Mouse (Mus musculus) hindbrain, embryonic 13.5 days (tissue): ENCODE results near the gene Nbas. TPM values are rescaled to one million over a fixed set of nuclear protein-coding genes. Genes with fewer than 3 reads are reported as not detected.
A peak's percentile ranks its signal among the peaks of the same experiment; 100 is the strongest.

Experiments used
- ATAC-seq: fragments of 200-750 bp; cut with Nextera tagmentation; 2 replicates; pipeline ENCODE4 v1.8.0; 2017; ENCODE audit warnings: moderate TSS enrichment; ENCODE audit not compliant: low FRiP score
- H3K27ac ChIP-seq: fragments of 300-500 bp; sonication (generic); 2 replicates; pipeline ENCODE4 v1.5.1; 2015; ENCODE audit warnings: inconsistent platforms, mild to moderate bottlenecking, moderate library complexity
- H3K27me3 ChIP-seq: fragments of 300-500 bp; sonication (generic); 2 replicates; pipeline ENCODE4 v1.6.1; 2015; ENCODE audit warnings: mild to moderate bottlenecking, inconsistent platforms
- H3K36me3 ChIP-seq: fragments of 300-500 bp; sonication (generic); 2 replicates; pipeline ENCODE4 v1.6.1; 2015; ENCODE audit warnings: mild to moderate bottlenecking, inconsistent platforms
- H3K4me1 ChIP-seq: fragments of 300-500 bp; sonication (generic); replicated peaks from 2 replicates; pipeline ENCODE4 v1.6.1; 2015; ENCODE audit warnings: inconsistent platforms
- H3K4me2 ChIP-seq: fragments of 300-500 bp; sonication (generic); 2 replicates; pipeline ENCODE4 v1.6.1; 2015; ENCODE audit warnings: inconsistent platforms, mild to moderate bottlenecking, moderate library complexity
- H3K4me3 ChIP-seq: fragments of 300-500 bp; sonication (generic); 2 replicates; pipeline ENCODE4 v1.5.1; 2015; ENCODE audit warnings: mild to moderate bottlenecking, inconsistent platforms
- H3K9ac ChIP-seq: fragments of 300-500 bp; sonication (generic); 2 replicates; pipeline ENCODE4 v1.6.1; 2015; ENCODE audit warnings: mild to moderate bottlenecking, inconsistent platforms
- H3K9me3 ChIP-seq: fragments of 300-500 bp; sonication (generic); 2 replicates; pipeline ENCODE4 v1.6.1; 2016; ENCODE audit warnings: inconsistent platforms
- WGBS: fragments of 180-500 bp; shearing (Covaris S2); methylation state at CpG from one replicate; pipeline ENCODE4 v1.1.7; 2015; 5-methylcytosine and 5-hydroxymethylcytosine counted together
- polyA plus RNA-seq: library from polyadenylated mRNA; unstranded; fragments of >200 nt; fragmentation: Nextera tagmentation; extraction: Ambion mirVana; gene quantifications from 2 replicates; pipeline ENCODE4 v1.2.1, GENCODE M21; 2015

Nbas gene
- polyA plus RNA-seq, 1 experiment from 2014 or later = 15.3 TPM

- no peak overlapping the region for H3K27ac ChIP-seq
- no peaks in the 10 kb centered on the region for H3K9me3 ChIP-seq
- peaks cover 9% of the 10 kb centered on the region; the same call in 1 of the 2 replicates for H3K4me1 ChIP-seq
- no peaks in the 10 kb centered on the region for H3K36me3 ChIP-seq
- H3K4me3 ChIP-seq = no peak overlapping the region
- WGBS = 85% methylated on average over 4 of the region's 4 CpGs
- no peak overlapping the region for H3K9ac ChIP-seq
- no peak for ATAC-seq
- H3K27me3 ChIP-seq = no peaks in the 10 kb centered on the region
- H3K4me2 ChIP-seq = no peak overlapping the region
Observed at GRCm38 (mm10) chr12:13575158-13575557, 306.2 kb downstream of the Nbas start.

GRCm38 (mm10) chr12:13575605-13576600, 307.0 kb downstream of the Nbas start:
- Histone ChIP-seq H3K9ac (no peak overlapping the region), H3K9me3 (no peaks in the 10 kb centered on the region), H3K4me1 (peaks cover 9% of the 10 kb centered on the region; the same call in 1 of the 2 replicates), H3K36me3 (no peaks in the 10 kb centered on the region), H3K27me3 (no peaks in the 10 kb centered on the region), H3K4me3 (no peak overlapping the region), H3K27ac (no peak overlapping the region), H3K4me2 (no peak overlapping the region)
- no peak for ATAC-seq
- 93% methylated on average over 5 of the region's 5 CpGs for WGBS

GRCm38 (mm10) chr12:13576761-13577160, 307.8 kb downstream of the Nbas start:
- Histone ChIP-seq H3K9ac (no peak overlapping the region), H3K4me3 (no peak overlapping the region), H3K27me3 (no peaks in the 10 kb centered on the region), H3K27ac (no peak overlapping the region), H3K4me1 (peaks cover 9% of the 10 kb centered on the region; the same call in 1 of the 2 replicates), H3K4me2 (no peak overlapping the region), H3K9me3 (no peaks in the 10 kb centered on the region), H3K36me3 (no peaks in the 10 kb centered on the region)
- WGBS = 77% methylated on average over 4 of the region's 4 CpGs
- ATAC-seq = no peak

GRCm38 (mm10) chr12:13580796-13581195, 311.9 kb downstream of the Nbas start:
- no peak overlapping the region for H3K4me3 ChIP-seq
- no peaks in the 10 kb centered on the region for H3K9me3 ChIP-seq
- H3K36me3 ChIP-seq = peaks cover 17% of the 10 kb centered on the region
- no peak overlapping the region for H3K9ac ChIP-seq
- no peak overlapping the region for H3K27ac ChIP-seq
- no peak overlapping the region for H3K4me2 ChIP-seq
- H3K27me3 ChIP-seq = no peaks in the 10 kb centered on the region
- H3K4me1 ChIP-seq = peaks cover 9% of the 10 kb centered on the region; the same call in 1 of the 2 replicates
- no peak for ATAC-seq
- 92% methylated on average over 1 of the region's 1 CpGs for WGBS

GRCm38 (mm10) chr12:13583386-13583785, 314.5 kb downstream of the Nbas start:
- WGBS = 96% methylated on average over 6 of the region's 6 CpGs
- H3K27me3 ChIP-seq = no peaks in the 10 kb centered on the region
- no peaks in the 10 kb centered on the region for H3K9me3 ChIP-seq
- no peak overlapping the region for H3K4me2 ChIP-seq
- H3K9ac ChIP-seq = no peak overlapping the region
- H3K4me3 ChIP-seq = no peak overlapping the region
- H3K4me1 ChIP-seq = no peaks in the 10 kb centered on the region
- no peak for ATAC-seq
- H3K27ac ChIP-seq = no peak overlapping the region
- H3K36me3 ChIP-seq = peaks cover 17% of the 10 kb centered on the region

GRCm38 (mm10) chr12:13585527-13586156, 316.7 kb downstream of the Nbas start:
- no peak for ATAC-seq
- no peaks in the 10 kb centered on the region for H3K9me3 ChIP-seq
- peaks cover 17% of the 10 kb centered on the region for H3K36me3 ChIP-seq
- no peak overlapping the region for H3K4me2 ChIP-seq
- no peak overlapping the region for H3K9ac ChIP-seq
- H3K4me3 ChIP-seq = no peak overlapping the region
- H3K27ac ChIP-seq = peak overlapping the region; percentile 5; the same call in 1 of the 2 replicates
- no peaks in the 10 kb centered on the region for H3K27me3 ChIP-seq
- 85% methylated on average over 6 of the region's 6 CpGs for whole genome bisulfite sequencing
- H3K4me1 ChIP-seq = no peaks in the 10 kb centered on the region

GRCm38 (mm10) chr12:13587675-13588074, 318.7 kb downstream of the Nbas start:
- Histone ChIP-seq H3K4me2 (no peak overlapping the region), H3K4me1 (no peaks in the 10 kb centered on the region), H3K27ac (no peak overlapping the region), H3K36me3 (peaks cover 17% of the 10 kb centered on the region), H3K9me3 (no peaks in the 10 kb centered on the region), H3K4me3 (no peak overlapping the region), H3K9ac (no peak overlapping the region), H3K27me3 (no peaks in the 10 kb centered on the region)
- WGBS = 97% methylated on average over 4 of the region's 4 CpGs
- ATAC-seq = no peak

- no peaks in the 10 kb centered on the region for H3K27me3 ChIP-seq
- no peak for ATAC-seq
- H3K4me2 ChIP-seq = no peak overlapping the region
- H3K9me3 ChIP-seq = no peaks in the 10 kb centered on the region
- H3K36me3 ChIP-seq = peaks cover 9% of the 10 kb centered on the region
- H3K4me1 ChIP-seq = no peaks in the 10 kb centered on the region
- no peak overlapping the region for H3K27ac ChIP-seq
- WGBS = 95% methylated on average over 5 of the region's 5 CpGs
- H3K9ac ChIP-seq = no peak overlapping the region
- H3K4me3 ChIP-seq = no peak overlapping the region
Observed at GRCm38 (mm10) chr12:13589021-13589420, 320.1 kb downstream of the Nbas start.

- H3K4me3 ChIP-seq = no peak overlapping the region
- H3K9ac ChIP-seq = no peak overlapping the region
- ATAC-seq = peak; percentile 61; the same call in 1 of the 2 replicates
- no peak overlapping the region for H3K4me2 ChIP-seq
- H3K27ac ChIP-seq = no peak overlapping the region
- H3K36me3 ChIP-seq = no peaks in the 10 kb centered on the region
- H3K4me1 ChIP-seq = peaks cover 8% of the 10 kb centered on the region
- 65% methylated on average over 9 of the region's 9 CpGs for WGBS
- no peaks in the 10 kb centered on the region for H3K27me3 ChIP-seq
- H3K9me3 ChIP-seq = no peaks in the 10 kb centered on the region
Observed at GRCm38 (mm10) chr12:13594746-13595469, 326.0 kb downstream of the Nbas start.

GRCm38 (mm10) chr12:13597026-13597425, 328.1 kb downstream of the Nbas start:
- Histone ChIP-seq H3K27ac (no peak overlapping the region), H3K9me3 (no peaks in the 10 kb centered on the region), H3K9ac (no peak overlapping the region), H3K36me3 (no peaks in the 10 kb centered on the region), H3K4me3 (no peak overlapping the region), H3K27me3 (no peaks in the 10 kb centered on the region), H3K4me1 (peaks cover 8% of the 10 kb centered on the region), H3K4me2 (no peak overlapping the region)
- 55% methylated on average over 2 of the region's 2 CpGs for WGBS
- ATAC-seq = no peak

- WGBS = 82% methylated on average over 4 of the region's 4 CpGs
- H3K36me3 ChIP-seq = no peaks in the 10 kb centered on the region
Observed at GRCm38 (mm10) chr12:13598545-13598944, 329.6 kb downstream of the Nbas start.

GRCm38 (mm10) chr12:13602414-13602813, 333.5 kb downstream of the Nbas start:
- no peak overlapping the region for H3K9ac ChIP-seq
- ATAC-seq = 0 out of 2 replicates have a peak, but pooled peaks have one; percentile 26
- no peaks in the 10 kb centered on the region for H3K27me3 ChIP-seq
- no peaks in the 10 kb centered on the region for H3K9me3 ChIP-seq
- H3K4me3 ChIP-seq = no peak overlapping the region
- no peaks in the 10 kb centered on the region for H3K4me1 ChIP-seq
- no peaks in the 10 kb centered on the region for H3K36me3 ChIP-seq
- no peak overlapping the region for H3K4me2 ChIP-seq
- H3K27ac ChIP-seq = no peak overlapping the region

More at GRCm38 (mm10) chr12:13598545-13598944, 329.6 kb downstream of the Nbas start:
- Histone ChIP-seq H3K4me2 (no peak overlapping the region), H3K4me3 (no peak overlapping the region), H3K9me3 (no peaks in the 10 kb centered on the region), H3K4me1 (peaks cover 8% of the 10 kb centered on the region), H3K27ac (no peak overlapping the region), H3K27me3 (no peaks in the 10 kb centered on the region), H3K9ac (no peak overlapping the region)
- no peak for ATAC-seq
